Mouse (Mus musculus) lung, embryonic 16.5 days (tissue): ENCODE data around the gene Gm11555. TPM values are rescaled to one million over a fixed set of nuclear protein-coding genes. Genes with fewer than 3 reads are reported as not detected.
"Not testable (repeated sequence)": the region's sequence is repeated elsewhere in the genome, so short reads cannot be mapped to it uniquely, and the experiment has no call there.

Experiments
- ATAC-seq: fragments of 200-750 bp; cut with Nextera tagmentation; 2 replicates; pipeline ENCODE4 v1.8.0; 2017; ENCODE audit warnings: low read depth, mild to moderate bottlenecking, moderate library complexity
- H3K27ac ChIP-seq: fragments of 300-500 bp; sonication (generic); 2 replicates; pipeline ENCODE4 v1.5.1; 2014; ENCODE audit warnings: mild to moderate bottlenecking, control low read depth, low read length
- H3K27me3 ChIP-seq: fragments of 300-500 bp; sonication (generic); 2 replicates; pipeline ENCODE4 v1.6.1; 2014; ENCODE audit warnings: low read depth, low read length, mixed read lengths; ENCODE audit not compliant: control insufficient read depth, insufficient read depth
- H3K36me3 ChIP-seq: fragments of 300-500 bp; sonication (generic); 2 replicates; pipeline ENCODE4 v1.6.1; 2014; ENCODE audit warnings: low read length; ENCODE audit not compliant: control insufficient read depth, insufficient read depth
- H3K4me1 ChIP-seq: fragments of 300-500 bp; sonication (generic); replicated peaks from 2 replicates; pipeline ENCODE4 v1.6.1; 2014; ENCODE audit warnings: low read length, mixed read lengths; ENCODE audit not compliant: control insufficient read depth, insufficient read depth
- H3K4me2 ChIP-seq: fragments of 300-500 bp; sonication (generic); 2 replicates; pipeline ENCODE4 v1.6.1; 2014; ENCODE audit warnings: low read depth, low read length, control low read depth
- H3K4me3 ChIP-seq: fragments of 300-500 bp; sonication (generic); 2 replicates; pipeline ENCODE4 v1.5.1; 2014; ENCODE audit warnings: mild to moderate bottlenecking, low read length, control low read depth
- H3K9ac ChIP-seq: fragments of 300-500 bp; sonication (generic); 2 replicates; pipeline ENCODE4 v1.6.1; 2014; ENCODE audit warnings: low read length, control low read depth
- H3K9me3 ChIP-seq: fragments of 300-500 bp; sonication (generic); 2 replicates; pipeline ENCODE4 v1.6.1; 2016; ENCODE audit warnings: low read length; ENCODE audit not compliant: control insufficient read depth
- WGBS: fragments of 180-500 bp; shearing (Covaris S2); extraction: QIAGEN DNeasy Blood & Tissue Kit; methylation state at CpG from one replicate; pipeline ENCODE4 v1.1.7; 2014; 5-methylcytosine and 5-hydroxymethylcytosine counted together
- polyA plus RNA-seq: library from polyadenylated mRNA; unstranded; fragments of >200 nt; fragmentation: Nextera tagmentation; extraction: Ambion mirVana; gene quantifications from 2 replicates; pipeline ENCODE4 v1.2.1, GENCODE M21; 2015

Gene Gm11555
- polyA plus RNA-seq, 1 experiment from 2014 or later: not detected

- H3K9ac ChIP-seq: no peak overlapping the region
- no peak for ATAC-seq
- WGBS: 72% methylated on average over 3 of the region's 3 CpGs
These were observed 5.7 kb downstream of the Gm11555 start for GRCm38 (mm10) chr11:99644351-99644750.

GRCm38 (mm10) chr11:99643635-99644139, 6.3 kb downstream of the Gm11555 start, which contains the start of gene Krtap4-7:
TSS of gene Krtap4-7 (minus strand) at chr11:99644089.
- not testable (repeated sequence) for H3K4me1 ChIP-seq, H3K27ac ChIP-seq, H3K4me3 ChIP-seq, ATAC-seq, H3K36me3 ChIP-seq, H3K27me3 ChIP-seq, H3K9ac ChIP-seq, H3K4me2 ChIP-seq, H3K9me3 ChIP-seq
- 83% methylated on average over 9 of the region's 9 CpGs for WGBS

More at GRCm38 (mm10) chr11:99644351-99644750, 5.7 kb downstream of the Gm11555 start:
- H3K27ac ChIP-seq: no peak overlapping the region
- H3K4me3 ChIP-seq: no peak overlapping the region
- no peak overlapping the region for H3K4me2 ChIP-seq
- no peaks in the 10 kb centered on the region for H3K9me3 ChIP-seq
- no peaks in the 10 kb centered on the region for H3K27me3 ChIP-seq
- no peaks in the 10 kb centered on the region for H3K4me1 ChIP-seq
- no peaks in the 10 kb centered on the region for H3K36me3 ChIP-seq

- Histone ChIP-seq H3K4me3 (no peak overlapping the region), H3K9me3 (no peaks in the 10 kb centered on the region), H3K27me3 (no peaks in the 10 kb centered on the region), H3K4me2 (no peak overlapping the region), H3K4me1 (no peaks in the 10 kb centered on the region), H3K27ac (no peak overlapping the region), H3K9ac (no peak overlapping the region), H3K36me3 (no peaks in the 10 kb centered on the region)
- ATAC-seq: no peak
- WGBS: 23% methylated on average over 1 of the region's 1 CpGs
These were observed 9.1 kb downstream of the Gm11555 start for GRCm38 (mm10) chr11:99640926-99641325.

- no peaks in the 10 kb centered on the region for H3K36me3 ChIP-seq
- no peak overlapping the region for H3K4me2 ChIP-seq
- ATAC-seq: no peak
- 52% methylated on average over 1 of the region's 1 CpGs for WGBS
- H3K9ac ChIP-seq: no peak overlapping the region
- H3K27me3 ChIP-seq: no peaks in the 10 kb centered on the region
- no peak overlapping the region for H3K27ac ChIP-seq
- no peaks in the 10 kb centered on the region for H3K4me1 ChIP-seq
- no peak overlapping the region for H3K4me3 ChIP-seq
- no peaks in the 10 kb centered on the region for H3K9me3 ChIP-seq
These were observed 12.9 kb downstream of the Gm11555 start for GRCm38 (mm10) chr11:99637086-99637485.

DNA sequence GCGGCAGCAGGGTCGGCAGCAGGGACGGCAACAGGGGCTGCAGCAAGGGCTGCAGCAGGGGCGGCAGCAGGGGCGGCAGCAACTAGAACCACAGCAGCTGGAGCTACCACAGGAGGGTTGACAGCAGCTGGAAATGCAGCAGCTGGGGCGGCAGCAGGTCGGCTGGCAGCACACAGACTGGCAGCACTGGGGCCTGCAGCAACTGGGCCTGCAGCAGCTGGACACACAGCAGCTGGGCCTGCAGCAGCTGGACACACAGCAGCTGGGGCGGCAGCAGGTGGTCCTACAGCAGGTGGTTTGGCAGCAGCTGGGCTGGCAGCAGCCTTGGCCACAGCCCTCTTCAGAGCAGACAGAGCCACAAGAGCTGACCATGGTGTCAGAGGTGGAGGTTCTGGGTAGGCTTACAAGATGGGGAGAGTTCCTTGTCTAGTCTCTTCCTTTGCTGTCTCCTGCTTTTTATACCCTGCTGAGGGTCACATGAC, 15.3 kb downstream of the Gm11555 start, which contains the start of gene Krtap4-2:
Gene Krtap4-2, minus strand, starts transcription at position 432 of the 482 bp plus-strand sequence.
- Histone ChIP-seq H3K9ac (no peak within 1 kb of the TSS), H3K27me3 (no peaks in the 10 kb centered on the region), H3K36me3 (no peaks in the 10 kb centered on the region), H3K4me2 (no peak within 1 kb of the TSS), H3K27ac (no peak within 1 kb of the TSS), H3K4me3 (no peak within 1 kb of the TSS), H3K4me1 (no peaks in the 10 kb centered on the region), H3K9me3 (no peaks in the 10 kb centered on the region)
- WGBS: 40% methylated on average over 5 of the region's 8 CpGs
- no peak for ATAC-seq

DNA sequence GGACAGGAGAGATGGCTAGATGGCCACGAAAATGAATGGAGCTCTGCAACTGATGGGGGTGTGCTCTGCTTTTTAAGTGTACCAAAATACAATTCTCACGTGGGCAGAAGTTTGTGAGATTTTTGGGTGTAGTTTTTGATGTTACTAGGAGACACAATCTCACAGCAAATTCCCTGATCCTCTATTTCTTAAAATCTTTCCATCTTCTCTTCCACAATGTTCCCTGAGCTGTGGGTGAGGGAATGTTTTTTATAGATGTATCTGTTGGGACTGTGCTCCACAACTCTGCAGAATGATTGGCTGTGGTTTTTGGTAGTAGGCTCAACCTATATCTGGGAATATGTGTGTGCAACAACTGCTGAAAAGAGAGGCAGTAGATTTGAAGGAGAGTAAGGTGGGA, 16.7 kb downstream of the Gm11555 start:
- WGBS: 67% methylated on average over 2 of the region's 2 CpGs
- H3K36me3 ChIP-seq: no peaks in the 10 kb centered on the region
- no peak for ATAC-seq

DNA sequence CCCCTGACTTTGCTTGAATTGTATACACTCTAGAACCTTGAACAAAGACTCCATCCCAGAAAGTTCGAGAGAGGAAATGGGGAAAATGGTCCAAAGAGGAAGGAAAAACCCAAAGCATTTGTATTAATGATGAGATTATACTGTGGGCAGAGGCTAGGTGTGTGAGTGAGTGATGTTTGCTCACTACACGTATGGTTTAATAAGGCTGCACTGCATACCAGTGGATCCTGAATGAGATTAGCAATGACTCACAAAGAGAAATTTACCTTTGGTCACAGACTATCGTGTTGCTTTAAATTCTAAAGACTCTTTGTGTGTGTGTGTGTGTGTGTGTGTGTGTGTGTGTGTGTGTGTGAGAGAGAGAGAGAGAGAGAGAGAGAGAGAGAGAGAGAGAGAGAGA, 19.1 kb downstream of the Gm11555 start:
- Histone ChIP-seq H3K4me1 (no peaks in the 10 kb centered on the region), H3K36me3 (no peaks in the 10 kb centered on the region), H3K27ac (no peak overlapping the region), H3K9me3 (no peaks in the 10 kb centered on the region), H3K4me3 (no peak overlapping the region), H3K4me2 (no peak overlapping the region), H3K27me3 (no peaks in the 10 kb centered on the region), H3K9ac (no peak overlapping the region)
- no peak for ATAC-seq
- WGBS: 45% methylated on average over 3 of the region's 3 CpGs

More for the DNA sequence above, 16.7 kb downstream of the Gm11555 start:
- Histone ChIP-seq H3K4me1 (no peaks in the 10 kb centered on the region), H3K27ac (no peak overlapping the region), H3K4me3 (no peak overlapping the region), H3K27me3 (no peaks in the 10 kb centered on the region), H3K9me3 (no peaks in the 10 kb centered on the region), H3K9ac (no peak overlapping the region), H3K4me2 (no peak overlapping the region)

GRCm38 (mm10) chr11:99628138-99628537, 21.9 kb downstream of the Gm11555 start, which contains the start of gene Krtap4-1:
TSS of gene Krtap4-1 (minus strand) at chr11:99628238.
- no peaks in the 10 kb centered on the region for H3K36me3 ChIP-seq
- H3K4me1 ChIP-seq: no peaks in the 10 kb centered on the region
- H3K4me2 ChIP-seq: no peak within 1 kb of the TSS
- no peaks in the 10 kb centered on the region for H3K9me3 ChIP-seq
- WGBS: 75% methylated on average over 4 of the region's 4 CpGs
- ATAC-seq: no peak
- no peaks in the 10 kb centered on the region for H3K27me3 ChIP-seq
- no peak within 1 kb of the TSS for H3K27ac ChIP-seq
- H3K9ac ChIP-seq: no peak within 1 kb of the TSS
- H3K4me3 ChIP-seq: no peak within 1 kb of the TSS

DNA sequence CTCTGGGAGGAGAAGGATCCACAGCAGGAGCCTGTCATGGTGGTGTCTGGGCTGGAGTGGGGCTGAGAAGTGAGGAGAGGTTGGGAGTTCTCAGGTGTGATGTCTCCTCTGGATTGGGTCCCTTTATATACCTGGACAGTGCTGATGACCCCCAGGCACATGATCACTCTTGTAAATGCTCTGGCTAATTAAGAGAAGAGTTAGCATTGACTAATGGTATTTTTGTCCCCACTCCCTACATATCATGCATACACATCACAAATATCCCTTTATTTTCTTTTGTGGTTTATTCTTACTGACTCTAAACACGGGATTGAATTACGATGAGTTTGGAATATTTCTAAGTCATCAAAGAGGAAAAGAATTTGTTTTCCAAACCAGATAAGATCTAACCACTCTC, 29.7 kb downstream of the Gm11555 start, which contains the start of gene Gm11562:
Gene Gm11562, minus strand, starts transcription at position 101 of the 400 bp plus-strand sequence.
- Histone ChIP-seq H3K27me3 (no peaks in the 10 kb centered on the region), H3K4me2 (no peak within 1 kb of the TSS), H3K27ac (no peak within 1 kb of the TSS), H3K9ac (no peak within 1 kb of the TSS), H3K4me3 (no peak within 1 kb of the TSS), H3K9me3 (no peaks in the 10 kb centered on the region), H3K4me1 (no peaks in the 10 kb centered on the region), H3K36me3 (no peaks in the 10 kb centered on the region)
- 62% methylated on average over 2 of the region's 2 CpGs for WGBS
- ATAC-seq: no peak
